Mouse (Mus musculus): ENCODE results near the gene Creg2. TPM values are rescaled to one million over a fixed set of nuclear protein-coding genes. Genes with fewer than 3 reads are reported as not detected.

Creg2 gene
- polyA plus RNA-seq, 1 experiment = 0.10 TPM

DNA sequence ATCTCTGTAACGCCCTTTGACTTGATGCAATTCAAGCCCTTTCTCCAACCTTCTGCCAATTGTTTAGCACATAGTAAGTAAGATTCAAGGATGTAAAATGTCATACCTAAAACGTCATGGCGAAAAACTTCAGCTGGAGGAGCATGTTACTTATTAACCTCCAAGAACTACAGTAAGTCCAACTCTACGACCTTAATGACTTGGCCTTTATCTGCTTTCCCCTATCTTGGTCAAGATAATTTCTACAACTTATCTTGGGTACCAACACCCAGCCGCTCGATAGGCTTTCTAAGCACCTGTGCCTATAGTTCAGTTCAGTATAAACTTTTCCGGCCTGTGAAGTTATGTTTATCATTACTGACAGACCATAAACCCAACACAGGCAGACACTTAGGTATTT, 77.4 kb downstream of the Creg2 start:
- H3K4me3 ChIP-seq (ENCODE audit: low read depth, low read length) = no peak overlapping the region
- H3K27me3 ChIP-seq (ENCODE audit: control insufficient read depth, insufficient read depth, low read length) = no peaks in the 10 kb centered on the region
- no peak overlapping the region for H3K27ac ChIP-seq (ENCODE audit: insufficient read depth, low read depth, low read length)
- H3K36me3 ChIP-seq (ENCODE audit: control insufficient read depth, insufficient read depth, low read length) = 0 out of 2 replicates have a peak, but pooled peaks cover 3% of the 10 kb centered on the region
- no peak for TF ChIP-seq CTCF (IDR thresholded peaks at IDR 0.05; ENCODE audit: extremely low read depth, insufficient read length, insufficient replicate concordance, low read depth, low read length)
- TF ChIP-seq POLR2A (IDR thresholded peaks at IDR 0.05; ENCODE audit: low read depth, low read length) = no peak
- 29% methylated on average over 7 of the region's 7 CpGs for WGBS
- H3K4me1 ChIP-seq (ENCODE audit: control insufficient read depth, insufficient read depth, insufficient read length, low read length) = peaks cover 8% of the 10 kb centered on the region; the same call in 1 of the 2 replicates

DNA sequence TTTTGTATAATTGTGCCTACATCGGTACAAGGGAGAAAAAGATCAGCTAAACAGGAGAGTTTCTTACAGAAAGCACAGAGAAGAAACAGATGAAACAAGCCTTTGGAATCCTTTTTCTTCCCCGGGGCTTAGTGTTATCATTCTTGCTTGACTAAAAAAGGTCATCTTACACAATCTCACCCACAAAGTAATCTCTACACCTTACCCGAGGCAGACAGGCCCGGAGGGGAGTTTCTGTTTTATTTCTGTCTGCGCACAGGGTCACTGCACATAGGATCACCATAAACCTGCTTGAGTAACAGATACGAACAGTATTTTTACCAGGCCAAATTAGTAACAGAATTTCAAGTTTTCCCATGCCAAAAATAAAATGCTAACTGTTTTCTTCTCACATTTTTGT, 79.6 kb downstream of the Creg2 start:
- no peak overlapping the region for H3K27ac ChIP-seq (ENCODE audit: insufficient read depth, low read depth, low read length)
- peaks cover 8% of the 10 kb centered on the region; the same call in 1 of the 2 replicates for H3K4me1 ChIP-seq (ENCODE audit: control insufficient read depth, insufficient read depth, insufficient read length, low read length)
- TF ChIP-seq CTCF (IDR thresholded peaks at IDR 0.05; ENCODE audit: extremely low read depth, insufficient read length, insufficient replicate concordance, low read depth, low read length) (no peak), POLR2A (IDR thresholded peaks at IDR 0.05; ENCODE audit: low read depth, low read length) (no peak)
- no peaks in the 10 kb centered on the region for H3K27me3 ChIP-seq (ENCODE audit: control insufficient read depth, insufficient read depth, low read length)
- H3K4me3 ChIP-seq (ENCODE audit: low read depth, low read length) = no peak overlapping the region
- WGBS = 38% methylated on average over 6 of the region's 6 CpGs
- 0 out of 2 replicates have a peak, but pooled peaks cover 3% of the 10 kb centered on the region for H3K36me3 ChIP-seq (ENCODE audit: control insufficient read depth, insufficient read depth, low read length)

Other genes starting within 250 kb of the Creg2 start
- 6.0 and 13.1 TPM in 2 replicates for gene Tbc1d8, start 172.7 kb downstream of the Creg2 start, polyA plus RNA-seq (2012; rRNA removed)
- gene Cnot11, start 116.5 kb downstream of the Creg2 start, polyA plus RNA-seq (2012; rRNA removed) = 11.7 and 18.8 TPM in 2 replicates
- gene Rnf149, start 74.1 kb downstream of the Creg2 start, polyA plus RNA-seq (2012; rRNA removed) = 13.2 and 15.6 TPM in 2 replicates
- gene Rfx8, start 69.5 kb upstream of the Creg2 start, polyA plus RNA-seq (2012; rRNA removed) = 0.04 TPM in 1 of 2 replicates, not detected in the other
- gene Gm3646, start 153.9 kb upstream of the Creg2 start, polyA plus RNA-seq (2012; rRNA removed) = not detected in 2 replicates
- gene Map4k4, start 249.4 kb upstream of the Creg2 start, polyA plus RNA-seq (2012; rRNA removed) = 16.7 and 41.0 TPM in 2 replicates

Measured in small intestine, adult 2 months (tissue).